In the genomic region with DNA sequence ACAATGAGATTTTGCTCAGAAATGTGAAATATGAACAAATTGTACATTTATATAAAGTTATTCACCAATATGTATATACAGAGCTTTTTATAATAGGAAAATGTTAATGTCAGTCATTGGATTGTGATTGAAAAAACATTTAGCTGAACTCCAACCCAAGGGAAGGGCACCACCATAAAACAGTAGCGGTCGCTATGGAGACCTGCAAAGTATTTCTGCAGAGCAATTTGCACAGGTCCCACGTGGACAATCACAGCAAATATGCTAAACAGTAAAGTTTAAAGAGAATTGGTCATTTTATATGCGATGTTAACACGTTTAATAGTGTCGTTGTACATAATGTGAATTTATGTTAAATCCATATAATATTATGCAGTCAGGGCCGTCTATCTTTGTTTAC, we compare ENCODE assay signal across 27 mouse cellular contexts.
A peak's percentile ranks its signal among the peaks of the same experiment; 100 is the strongest.
DNase-seq lines count a peak whose midpoint lies in the region; ATAC-seq and TF ChIP-seq lines count a peak whose summit lies in the region.
"Had no signal": no experiment of that assay in that cellular context is flagged by ENCODE, and none has a peak within 500 bp of the region (broad histone marks: within the 10 kb centered on the region; RNA-seq: fewer than 3 reads in every experiment).

No protein-coding gene starts in this region.

- no peak for TF ChIP-seq CTCF in lung, postnatal 0 days (IDR thresholded peaks at IDR 0.05)

- no peak overlapping the region for H3K4me3 ChIP-seq in limb, embryonic 12.5 days (replicated peaks)
- H3K4me3 ChIP-seq in limb, embryonic 10.5 days, result no peak overlapping the region
- no peak overlapping the region for H3K4me3 ChIP-seq in midbrain, embryonic 14.5 days (replicated peaks; ENCODE audit: low read depth, low read length)
- H3K4me3 ChIP-seq in midbrain, embryonic 10.5 days, result no peak overlapping the region
- H3K4me3 ChIP-seq in limb, embryonic 13.5 days, result no peak overlapping the region
- no peak overlapping the region for H3K4me3 ChIP-seq in neural tube, embryonic 14.5 days (ENCODE audit: low read depth, low read length)
- no peak overlapping the region for H3K4me3 ChIP-seq in lung, postnatal 0 days (ENCODE audit: low read depth, low read length)
- H3K4me3 ChIP-seq: forebrain, embryonic 10.5 days; forebrain, embryonic 13.5 days; gastrocnemius, adult 2 months; hindbrain, embryonic 12.5 days had no signal

- WGBS in limb, embryonic 12.5 days, result 58% methylated on average over 7 of the region's 7 CpGs
- WGBS in limb, embryonic 10.5 days, result 82% methylated on average over 7 of the region's 7 CpGs
- 55% methylated on average over 7 of the region's 7 CpGs for WGBS in midbrain, embryonic 14.5 days
- WGBS in midbrain, embryonic 10.5 days, result 73% methylated on average over 7 of the region's 7 CpGs
- 42% methylated on average over 7 of the region's 7 CpGs for WGBS in limb, embryonic 13.5 days
- 27% methylated on average over 7 of the region's 7 CpGs for WGBS in neural tube, embryonic 14.5 days
- WGBS in lung, postnatal 0 days, result 72% methylated on average over 7 of the region's 7 CpGs

- DNase-seq in limb, embryonic 10.5 days (ENCODE audit: low spot score), result no peak
- peak; percentile 17 for DNase-seq in midbrain, embryonic 14.5 days
- no peak for DNase-seq in midbrain, embryonic 10.5 days (ENCODE audit: low spot score)
- DNase-seq in lung, postnatal 0 days (ENCODE audit: low spot score), result no peak
- no peak for DNase-seq in frontal cortex, adult 2 months (ENCODE audit: extremely low spot score in 1 of 2, low spot score in 1 of 2)
- DNase-seq: adrenal gland, adult 2 months; adrenal gland, postnatal 14 days; B cell, adult 2 months; cerebellum, adult 11 months; cerebellum, adult 2 months; cerebellum, adult 9-11 months; cerebellum, postnatal 25 days; gastrocnemius, adult 2 months; gastrocnemius, postnatal 14 days; heart, adult 11 months had no signal

- no peaks in the 10 kb centered on the region for H3K9me3 ChIP-seq in limb, embryonic 12.5 days
- no peaks in the 10 kb centered on the region for H3K9me3 ChIP-seq in limb, embryonic 10.5 days (replicated peaks)
- H3K9me3 ChIP-seq in midbrain, embryonic 14.5 days (ENCODE audit: control insufficient read depth, low read length), result no peaks in the 10 kb centered on the region
- no peaks in the 10 kb centered on the region for H3K9me3 ChIP-seq in midbrain, embryonic 10.5 days (replicated peaks)
- H3K9me3 ChIP-seq in limb, embryonic 13.5 days, result no peaks in the 10 kb centered on the region
- no peaks in the 10 kb centered on the region for H3K9me3 ChIP-seq in neural tube, embryonic 14.5 days (ENCODE audit: control insufficient read depth, low read length)
- H3K9me3 ChIP-seq in lung, postnatal 0 days (ENCODE audit: low read length), result no peaks in the 10 kb centered on the region
- H3K9me3 ChIP-seq: forebrain, embryonic 10.5 days; forebrain, embryonic 13.5 days; G1E; hindbrain, embryonic 12.5 days had no signal

- no peak overlapping the region for H3K27ac ChIP-seq in limb, embryonic 12.5 days
- no peak overlapping the region for H3K27ac ChIP-seq in limb, embryonic 10.5 days
- no peak overlapping the region for H3K27ac ChIP-seq in midbrain, embryonic 14.5 days (replicated peaks; ENCODE audit: low read depth, low read length)
- no peak overlapping the region for H3K27ac ChIP-seq in midbrain, embryonic 10.5 days (replicated peaks)
- H3K27ac ChIP-seq in limb, embryonic 13.5 days, result no peak overlapping the region
- no peak overlapping the region for H3K27ac ChIP-seq in neural tube, embryonic 14.5 days (ENCODE audit: low read depth, low read length)
- H3K27ac ChIP-seq in lung, postnatal 0 days (ENCODE audit: low read length), result no peak overlapping the region
- H3K27ac ChIP-seq: forebrain, embryonic 10.5 days; forebrain, embryonic 13.5 days; gastrocnemius, adult 2 months; hindbrain, embryonic 12.5 days had no signal

- H3K9ac ChIP-seq in limb, embryonic 12.5 days (replicated peaks), result no peak overlapping the region
- H3K9ac ChIP-seq in midbrain, embryonic 14.5 days (replicated peaks; ENCODE audit: low read length), result no peak overlapping the region
- no peak overlapping the region for H3K9ac ChIP-seq in limb, embryonic 13.5 days
- no peak overlapping the region for H3K9ac ChIP-seq in neural tube, embryonic 14.5 days (replicated peaks; ENCODE audit: low read depth, low read length)
- no peak overlapping the region for H3K9ac ChIP-seq in lung, postnatal 0 days (replicated peaks; ENCODE audit: low read depth)
- H3K9ac ChIP-seq: forebrain, embryonic 13.5 days; hindbrain, embryonic 12.5 days had no signal

- peaks cover 4% of the 10 kb centered on the region; the same call in 1 of the 2 replicates for H3K4me1 ChIP-seq in limb, embryonic 12.5 days (replicated peaks)
- 0 out of 2 replicates have a peak, but pooled peaks cover 3% of the 10 kb centered on the region for H3K4me1 ChIP-seq in limb, embryonic 10.5 days
- H3K4me1 ChIP-seq in midbrain, embryonic 14.5 days (ENCODE audit: control insufficient read depth, insufficient read depth, low read length), result no peaks in the 10 kb centered on the region
- peaks cover 8% of the 10 kb centered on the region for H3K4me1 ChIP-seq in midbrain, embryonic 10.5 days
- H3K4me1 ChIP-seq in limb, embryonic 13.5 days, result peaks cover 4% of the 10 kb centered on the region; the same call in 1 of the 2 replicates
- peaks cover 5% of the 10 kb centered on the region; the same call in 1 of the 2 replicates for H3K4me1 ChIP-seq in neural tube, embryonic 14.5 days (ENCODE audit: control insufficient read depth, insufficient read depth, low read length)
- no peaks in the 10 kb centered on the region for H3K4me1 ChIP-seq in lung, postnatal 0 days (ENCODE audit: insufficient read depth, low read depth, low read length)
- H3K4me1 ChIP-seq: hindbrain, embryonic 12.5 days had no signal

- 0 out of 2 replicates have a peak, but pooled peaks have one; percentile 15 for ATAC-seq in limb, embryonic 12.5 days (ENCODE audit: insufficient number of reproducible peaks, insufficient read depth, low FRiP score, low TSS enrichment, low read depth)
- ATAC-seq in midbrain, embryonic 14.5 days (ENCODE audit: low FRiP score, low TSS enrichment), result no peak
- peak; percentile 54; the same call in 1 of the 2 replicates for ATAC-seq in limb, embryonic 13.5 days (ENCODE audit: low FRiP score, low read depth)
- peak; percentile 60; the same call in 1 of the 2 replicates for ATAC-seq in neural tube, embryonic 14.5 days (ENCODE audit: low read depth)
- no peak for ATAC-seq in lung, postnatal 0 days
- ATAC-seq: forebrain, embryonic 13.5 days; forebrain, embryonic 16.5 days; hindbrain, embryonic 16.5 days; Patski had no signal

- peaks cover 11% of the 10 kb centered on the region; the same call in 1 of the 2 replicates for H3K27me3 ChIP-seq in limb, embryonic 12.5 days
- H3K27me3 ChIP-seq in limb, embryonic 10.5 days (ENCODE audit: low read depth, poor library complexity, severe bottlenecking), result no peaks in the 10 kb centered on the region
- no peaks in the 10 kb centered on the region for H3K27me3 ChIP-seq in midbrain, embryonic 14.5 days (ENCODE audit: control insufficient read depth, insufficient read depth, low read length)
- H3K27me3 ChIP-seq in midbrain, embryonic 10.5 days (ENCODE audit: low read depth, poor library complexity, severe bottlenecking), result no peaks in the 10 kb centered on the region
- peaks cover 31% of the 10 kb centered on the region for H3K27me3 ChIP-seq in limb, embryonic 13.5 days
- no peaks in the 10 kb centered on the region for H3K27me3 ChIP-seq in neural tube, embryonic 14.5 days (ENCODE audit: control insufficient read depth, insufficient read depth, low read length)
- no peaks in the 10 kb centered on the region for H3K27me3 ChIP-seq in lung, postnatal 0 days (replicated peaks; ENCODE audit: insufficient read depth, low read length)
- H3K27me3 ChIP-seq: CH12.LX; forebrain, embryonic 13.5 days; hindbrain, embryonic 12.5 days had no signal

- no peak for TF ChIP-seq EP300 in lung, postnatal 0 days (IDR thresholded peaks at IDR 0.05)

- H3K4me2 ChIP-seq in limb, embryonic 12.5 days, result no peak overlapping the region
- H3K4me2 ChIP-seq in midbrain, embryonic 14.5 days (ENCODE audit: low read length), result no peak overlapping the region
- H3K4me2 ChIP-seq in limb, embryonic 13.5 days (replicated peaks), result no peak overlapping the region
- H3K4me2 ChIP-seq in neural tube, embryonic 14.5 days (ENCODE audit: low read depth, low read length), result no peak overlapping the region
- H3K4me2 ChIP-seq in lung, postnatal 0 days (replicated peaks; ENCODE audit: low read depth, low read length), result no peak overlapping the region
- H3K4me2 ChIP-seq: forebrain, embryonic 13.5 days; heart, embryonic 11.5 days; hindbrain, embryonic 12.5 days had no signal

- H3K36me3 ChIP-seq in limb, embryonic 12.5 days, result no peaks in the 10 kb centered on the region
- no peaks in the 10 kb centered on the region for H3K36me3 ChIP-seq in limb, embryonic 10.5 days
- H3K36me3 ChIP-seq in midbrain, embryonic 14.5 days (ENCODE audit: control insufficient read depth, insufficient read depth, low read length), result no peaks in the 10 kb centered on the region
- H3K36me3 ChIP-seq in midbrain, embryonic 10.5 days, result no peaks in the 10 kb centered on the region
- no peaks in the 10 kb centered on the region for H3K36me3 ChIP-seq in limb, embryonic 13.5 days
- no peaks in the 10 kb centered on the region for H3K36me3 ChIP-seq in neural tube, embryonic 14.5 days (ENCODE audit: control insufficient read depth, insufficient read depth, low read length)
- no peaks in the 10 kb centered on the region for H3K36me3 ChIP-seq in lung, postnatal 0 days (ENCODE audit: insufficient read depth, low read length)
- H3K36me3 ChIP-seq: forebrain, embryonic 10.5 days; G1E; hindbrain, embryonic 12.5 days had no signal

Comparison
In these comparisons a context has a peak if more than half of its experiments do, and no peak if none do; other contexts are left out.
1. ATAC-seq: peak in limb, embryonic 12.5 days (single experiment), limb, embryonic 13.5 days (single experiment) and neural tube, embryonic 14.5 days (single experiment); none in midbrain, embryonic 14.5 days (single experiment) and lung, postnatal 0 days (single experiment).